Mouse (Mus musculus): ENCODE data around the gene Tent4a. TPM values are rescaled to one million over a fixed set of nuclear protein-coding genes. Genes with fewer than 3 reads are reported as not detected.

Gene Tent4a
- polyA plus RNA-seq, 1 experiment from 2014 or later: 4.9 TPM

GRCm38 (mm10) chr13:69481634-69482505 is 52.5 kb downstream of the Tent4a start:
- no peak for DNase-seq (ENCODE audit: extremely low spot score, low spot score)
- peaks cover 27% of the 10 kb centered on the region for H3K4me1 ChIP-seq
- peaks cover 71% of the 10 kb centered on the region for H3K27me3 ChIP-seq (ENCODE audit: poor library complexity, severe bottlenecking)
- no peak overlapping the region for H3K27ac ChIP-seq
- H3K9me3 ChIP-seq: no peaks in the 10 kb centered on the region
- WGBS: 4% methylated on average over 30 of the region's 30 CpGs
- H3K36me3 ChIP-seq (replicated peaks): no peaks in the 10 kb centered on the region
- H3K4me3 ChIP-seq: peak overlapping the region; percentile 45

- no peak for DNase-seq (ENCODE audit: extremely low spot score, low spot score)
- Histone ChIP-seq H3K27ac (no peak overlapping the region), H3K36me3 (replicated peaks) (no peaks in the 10 kb centered on the region), H3K27me3 (ENCODE audit: poor library complexity, severe bottlenecking) (peaks cover 63% of the 10 kb centered on the region), H3K9me3 (no peaks in the 10 kb centered on the region), H3K4me1 (peaks cover 22% of the 10 kb centered on the region), H3K4me3 (0 out of 2 replicates have a peak overlapping the region, but pooled peaks have one; percentile 45)
- 7% methylated on average over 8 of the region's 8 CpGs for whole genome bisulfite sequencing
Observed at GRCm38 (mm10) chr13:69481026-69481425, 53.4 kb downstream of the Tent4a start.

- H3K4me3 ChIP-seq: no peak overlapping the region
- peaks cover 22% of the 10 kb centered on the region for H3K4me1 ChIP-seq
- H3K27ac ChIP-seq: no peak overlapping the region
- no peak for DNase-seq (ENCODE audit: extremely low spot score, low spot score)
- no peaks in the 10 kb centered on the region for H3K36me3 ChIP-seq (replicated peaks)
- peaks cover 54% of the 10 kb centered on the region for H3K27me3 ChIP-seq (ENCODE audit: poor library complexity, severe bottlenecking)
- 76% methylated on average over 2 of the region's 2 CpGs for WGBS
- no peaks in the 10 kb centered on the region for H3K9me3 ChIP-seq
Observed at GRCm38 (mm10) chr13:69479906-69480305, 54.5 kb downstream of the Tent4a start.

- 92% methylated on average over 6 of the region's 6 CpGs for WGBS
Observed at GRCm38 (mm10) chr13:69478703-69479102, 55.7 kb downstream of the Tent4a start.

GRCm38 (mm10) chr13:69460635-69461465 is 73.6 kb downstream of the Tent4a start:
- no peak overlapping the region for H3K4me3 ChIP-seq

More at GRCm38 (mm10) chr13:69478703-69479102, 55.7 kb downstream of the Tent4a start:
- Histone ChIP-seq H3K4me3 (no peak overlapping the region), H3K27me3 (ENCODE audit: poor library complexity, severe bottlenecking) (peaks cover 43% of the 10 kb centered on the region), H3K9me3 (no peaks in the 10 kb centered on the region), H3K36me3 (replicated peaks) (no peaks in the 10 kb centered on the region), H3K27ac (no peak overlapping the region), H3K4me1 (peaks cover 22% of the 10 kb centered on the region)
- DNase-seq (ENCODE audit: extremely low spot score, low spot score): no peak

GRCm38 (mm10) chr13:69459657-69460458 is 74.6 kb downstream of the Tent4a start:
- Histone ChIP-seq H3K9me3 (no peaks in the 10 kb centered on the region), H3K4me1 (peaks cover 10% of the 10 kb centered on the region), H3K4me3 (no peak overlapping the region), H3K27me3 (ENCODE audit: poor library complexity, severe bottlenecking) (no peaks in the 10 kb centered on the region), H3K27ac (no peak overlapping the region), H3K36me3 (replicated peaks) (no peaks in the 10 kb centered on the region)
- WGBS: 18% methylated on average over 8 of the region's 8 CpGs
- DNase-seq (ENCODE audit: extremely low spot score, low spot score): peak; percentile 42

More at GRCm38 (mm10) chr13:69460635-69461465, 73.6 kb downstream of the Tent4a start:
- Histone ChIP-seq H3K27me3 (ENCODE audit: poor library complexity, severe bottlenecking) (no peaks in the 10 kb centered on the region), H3K27ac (no peak overlapping the region), H3K9me3 (no peaks in the 10 kb centered on the region), H3K36me3 (replicated peaks) (no peaks in the 10 kb centered on the region), H3K4me1 (peaks cover 1% of the 10 kb centered on the region)
- WGBS: 48% methylated on average over 17 of the region's 17 CpGs
- DNase-seq (ENCODE audit: extremely low spot score, low spot score): peak; percentile 42

GRCm38 (mm10) chr13:69458891-69459290 is 75.5 kb downstream of the Tent4a start:
- peaks cover 13% of the 10 kb centered on the region for H3K4me1 ChIP-seq
- no peaks in the 10 kb centered on the region for H3K9me3 ChIP-seq
- H3K36me3 ChIP-seq (replicated peaks): no peaks in the 10 kb centered on the region
- WGBS: 83% methylated on average over 2 of the region's 2 CpGs
- DNase-seq (ENCODE audit: extremely low spot score, low spot score): no peak
- H3K4me3 ChIP-seq: no peak overlapping the region
- H3K27me3 ChIP-seq (ENCODE audit: poor library complexity, severe bottlenecking): no peaks in the 10 kb centered on the region
- H3K27ac ChIP-seq: no peak overlapping the region

GRCm38 (mm10) chr13:69458461-69458860 is 76.0 kb downstream of the Tent4a start:
- Histone ChIP-seq H3K4me1 (peaks cover 13% of the 10 kb centered on the region), H3K36me3 (replicated peaks) (no peaks in the 10 kb centered on the region), H3K27me3 (ENCODE audit: poor library complexity, severe bottlenecking) (no peaks in the 10 kb centered on the region), H3K9me3 (no peaks in the 10 kb centered on the region), H3K27ac (no peak overlapping the region), H3K4me3 (no peak overlapping the region)
- no peak for DNase-seq (ENCODE audit: extremely low spot score, low spot score)
- WGBS: 87% methylated on average over 6 of the region's 6 CpGs

- peaks cover 13% of the 10 kb centered on the region for H3K4me1 ChIP-seq
- no peaks in the 10 kb centered on the region for H3K27me3 ChIP-seq (ENCODE audit: poor library complexity, severe bottlenecking)
- 76% methylated on average over 2 of the region's 2 CpGs for WGBS
- no peak overlapping the region for H3K27ac ChIP-seq
- no peaks in the 10 kb centered on the region for H3K9me3 ChIP-seq
- no peaks in the 10 kb centered on the region for H3K36me3 ChIP-seq (replicated peaks)
- H3K4me3 ChIP-seq: no peak overlapping the region
- no peak for DNase-seq (ENCODE audit: extremely low spot score, low spot score)
Observed at GRCm38 (mm10) chr13:69457105-69457504, 77.3 kb downstream of the Tent4a start.

GRCm38 (mm10) chr13:69456641-69457040 is 77.8 kb downstream of the Tent4a start:
- no peaks in the 10 kb centered on the region for H3K9me3 ChIP-seq
- H3K36me3 ChIP-seq (replicated peaks): no peaks in the 10 kb centered on the region
- 80% methylated on average over 11 of the region's 11 CpGs for WGBS
- no peak for DNase-seq (ENCODE audit: extremely low spot score, low spot score)
- peaks cover 13% of the 10 kb centered on the region for H3K4me1 ChIP-seq
- no peak overlapping the region for H3K4me3 ChIP-seq
- H3K27ac ChIP-seq: no peak overlapping the region
- H3K27me3 ChIP-seq (ENCODE audit: poor library complexity, severe bottlenecking): no peaks in the 10 kb centered on the region

GRCm38 (mm10) chr13:69455476-69456175 is 78.8 kb downstream of the Tent4a start:
- Histone ChIP-seq H3K27me3 (ENCODE audit: poor library complexity, severe bottlenecking) (no peaks in the 10 kb centered on the region), H3K4me3 (no peak overlapping the region), H3K4me1 (peaks cover 13% of the 10 kb centered on the region), H3K36me3 (replicated peaks) (no peaks in the 10 kb centered on the region), H3K9me3 (no peaks in the 10 kb centered on the region), H3K27ac (0 out of 2 replicates have a peak overlapping the region, but pooled peaks have one; percentile 20)
- no peak for DNase-seq (ENCODE audit: extremely low spot score, low spot score)
- 81% methylated on average over 14 of the region's 14 CpGs for WGBS
